Mouse (Mus musculus) lung, adult 2 months (tissue): Measurements from ENCODE around the gene Uba5.

Experiments
- CTCF ChIP-seq: fragments of 200-500 bp; IDR thresholded peaks from 2 replicates; pipeline ENCODE4 v1.5.1; 2011; ENCODE audit warnings: mild to moderate bottlenecking, low read length, control low read depth; ENCODE audit not compliant: insufficient read depth
- POLR2A ChIP-seq: fragments of 200-500 bp; IDR thresholded peaks from 2 replicates; pipeline ENCODE4 v1.6.1; 2011; ENCODE audit warnings: low read depth, mild to moderate bottlenecking, control low read depth, low read length, borderline replicate concordance; ENCODE audit errors: extremely low read depth

- TF ChIP-seq CTCF (no peak), POLR2A (peak; percentile 53; the same call in 1 of the 2 replicates)
Measured at GRCm38 (mm10) chr9:104062430-104063243, at the start of gene Uba5.
